Comparison of ENCODE assay signal across 28 mouse cellular contexts in the genomic region with DNA sequence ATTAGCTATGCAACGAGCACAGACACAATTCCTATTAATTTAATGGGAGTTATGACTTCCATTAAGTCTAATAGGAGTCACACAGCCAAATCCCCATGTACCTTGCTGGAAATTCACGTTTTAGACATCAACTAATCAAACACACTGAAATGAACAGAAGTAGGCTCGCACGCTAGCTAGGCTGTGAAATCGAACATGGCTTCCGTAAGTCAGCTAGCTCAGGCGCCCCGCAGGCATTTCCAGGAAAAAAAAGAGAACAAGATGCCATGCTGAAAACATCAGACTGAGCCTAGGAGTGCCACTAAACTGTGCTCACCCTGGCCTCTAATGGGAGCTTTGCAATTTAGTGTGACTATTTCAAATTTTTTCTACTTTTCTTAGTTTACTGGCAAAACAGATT. TPM values are rescaled to one million over a fixed set of nuclear protein-coding genes. Genes with fewer than 3 reads are reported as not detected.
DNase-seq lines count a peak whose midpoint lies in the region; ATAC-seq lines count a peak whose summit lies in the region.
"Had no signal": no experiment of that assay in that cellular context is flagged by ENCODE, and none has a peak within 500 bp of the region (broad histone marks: within the 10 kb centered on the region; RNA-seq: fewer than 3 reads in every experiment).

No protein-coding gene starts in this region.

- no peak overlapping the region for H3K9ac ChIP-seq in forebrain, embryonic 13.5 days
- H3K9ac ChIP-seq in forebrain, embryonic 11.5 days (ENCODE audit: low read length), result no peak overlapping the region
- H3K9ac ChIP-seq in hindbrain, embryonic 14.5 days, result no peak overlapping the region
- no peak overlapping the region for H3K9ac ChIP-seq in hindbrain, embryonic 11.5 days (ENCODE audit: low read depth, low read length)
- no peak overlapping the region for H3K9ac ChIP-seq in neural tube, embryonic 15.5 days (replicated peaks)
- H3K9ac ChIP-seq: heart, embryonic 12.5 days; kidney, embryonic 15.5 days; limb, embryonic 13.5 days; lung, embryonic 15.5 days had no signal

- WGBS in forebrain, embryonic 13.5 days, result 46% methylated on average over 8 of the region's 8 CpGs
- WGBS in forebrain, embryonic 11.5 days, result 69% methylated on average over 8 of the region's 8 CpGs
- 37% methylated on average over 8 of the region's 8 CpGs for WGBS in hindbrain, embryonic 14.5 days
- 75% methylated on average over 8 of the region's 8 CpGs for WGBS in hindbrain, embryonic 11.5 days
- 28% methylated on average over 8 of the region's 8 CpGs for WGBS in neural tube, embryonic 15.5 days

- H3K36me3 ChIP-seq in forebrain, embryonic 13.5 days (ENCODE audit: poor library complexity, severe bottlenecking), result peaks cover 6% of the 10 kb centered on the region; the same call in 1 of the 2 replicates
- H3K36me3 ChIP-seq in forebrain, embryonic 11.5 days (ENCODE audit: control insufficient read depth, insufficient read depth, low read length), result no peaks in the 10 kb centered on the region
- H3K36me3 ChIP-seq in hindbrain, embryonic 14.5 days (replicated peaks; ENCODE audit: control insufficient read depth, insufficient read depth), result no peaks in the 10 kb centered on the region
- no peaks in the 10 kb centered on the region for H3K36me3 ChIP-seq in hindbrain, embryonic 11.5 days (ENCODE audit: control insufficient read depth, insufficient read depth, low read length)
- 0 out of 2 replicates have a peak, but pooled peaks cover 3% of the 10 kb centered on the region for H3K36me3 ChIP-seq in neural tube, embryonic 15.5 days
- H3K36me3 ChIP-seq: G1E had no signal

- no peaks in the 10 kb centered on the region for H3K9me3 ChIP-seq in forebrain, embryonic 13.5 days (replicated peaks)
- no peaks in the 10 kb centered on the region for H3K9me3 ChIP-seq in forebrain, embryonic 11.5 days (ENCODE audit: control insufficient read depth, low read length)
- no peaks in the 10 kb centered on the region for H3K9me3 ChIP-seq in hindbrain, embryonic 14.5 days (ENCODE audit: control insufficient read depth, low read length)
- no peaks in the 10 kb centered on the region for H3K9me3 ChIP-seq in hindbrain, embryonic 11.5 days (ENCODE audit: control insufficient read depth, low read length)
- H3K9me3 ChIP-seq in neural tube, embryonic 15.5 days (replicated peaks), result no peaks in the 10 kb centered on the region
- H3K9me3 ChIP-seq: heart, embryonic 12.5 days; kidney, embryonic 15.5 days; limb, embryonic 13.5 days; lung, embryonic 15.5 days had no signal

- no peak overlapping the region for H3K4me2 ChIP-seq in forebrain, embryonic 13.5 days
- H3K4me2 ChIP-seq in forebrain, embryonic 11.5 days (ENCODE audit: low read depth, low read length, severe bottlenecking), result no peak overlapping the region
- peak overlapping the region; percentile 21; the same call in 1 of the 2 replicates for H3K4me2 ChIP-seq in hindbrain, embryonic 14.5 days (replicated peaks)
- no peak overlapping the region for H3K4me2 ChIP-seq in hindbrain, embryonic 11.5 days (replicated peaks; ENCODE audit: low read depth, low read length)
- peak overlapping the region; percentile 4; the same call in 1 of the 2 replicates for H3K4me2 ChIP-seq in neural tube, embryonic 15.5 days
- H3K4me2 ChIP-seq: heart, embryonic 12.5 days; kidney, embryonic 15.5 days; limb, embryonic 13.5 days; liver, embryonic 11.5 days; lung, embryonic 15.5 days; midbrain, embryonic 11.5 days had no signal

- DNase-seq in forebrain, embryonic 11.5 days (ENCODE audit: low spot score), result no peak
- peak; percentile 55 for DNase-seq in hindbrain, embryonic 14.5 days (ENCODE audit: low spot score)
- DNase-seq in hindbrain, embryonic 11.5 days (ENCODE audit: low spot score), result no peak
- DNase-seq in retina, postnatal 1 day, result peak; percentile 48
- DNase-seq in retina, embryonic 14.5 days (ENCODE audit: low spot score), result no peak
- DNase-seq: adrenal gland, postnatal 10 days; cerebellum, adult 11 months; cerebellum, adult 9-10 months; embryo, embryonic 11 days; gastrocnemius, adult 2 months; gastrocnemius, postnatal 36 days; heart, adult 18-20 months; kidney, adult 18-20 months; kidney, postnatal 25 days; thymus, adult 2 months; thymus, postnatal 36 days had no signal

- H3K27me3 ChIP-seq in forebrain, embryonic 13.5 days, result no peaks in the 10 kb centered on the region
- H3K27me3 ChIP-seq in forebrain, embryonic 11.5 days (ENCODE audit: control insufficient read depth, insufficient read depth, low read length), result no peaks in the 10 kb centered on the region
- H3K27me3 ChIP-seq in hindbrain, embryonic 14.5 days (ENCODE audit: control insufficient read depth, insufficient read depth, low read length), result no peaks in the 10 kb centered on the region
- H3K27me3 ChIP-seq in hindbrain, embryonic 11.5 days (ENCODE audit: control insufficient read depth, insufficient read depth, low read length), result no peaks in the 10 kb centered on the region
- no peaks in the 10 kb centered on the region for H3K27me3 ChIP-seq in neural tube, embryonic 15.5 days (replicated peaks)
- H3K27me3 ChIP-seq: heart, embryonic 12.5 days; kidney, embryonic 15.5 days; limb, embryonic 13.5 days; lung, embryonic 15.5 days had no signal

- 0 out of 2 replicates have a peak, but pooled peaks have one; percentile 19 for ATAC-seq in forebrain, embryonic 13.5 days
- ATAC-seq in forebrain, embryonic 11.5 days (replicated peaks; ENCODE audit: low FRiP score), result no peak
- no peak for ATAC-seq in hindbrain, embryonic 14.5 days (ENCODE audit: low FRiP score)
- no peak for ATAC-seq in hindbrain, embryonic 11.5 days (ENCODE audit: low FRiP score)
- no peak; the same call in 1 of the 2 replicates for ATAC-seq in neural tube, embryonic 15.5 days (ENCODE audit: low FRiP score)
- no peak for ATAC-seq in frontal cortex, adult (ENCODE audit: low TSS enrichment)

- peaks cover 40% of the 10 kb centered on the region for H3K4me1 ChIP-seq in forebrain, embryonic 13.5 days
- H3K4me1 ChIP-seq in forebrain, embryonic 11.5 days (replicated peaks; ENCODE audit: control insufficient read depth, insufficient read depth, low read length), result peaks cover 18% of the 10 kb centered on the region; the same call in 1 of the 2 replicates
- peaks cover 31% of the 10 kb centered on the region for H3K4me1 ChIP-seq in hindbrain, embryonic 14.5 days (replicated peaks; ENCODE audit: control insufficient read depth, insufficient read depth, low read length)
- 0 out of 2 replicates have a peak, but pooled peaks cover 5% of the 10 kb centered on the region for H3K4me1 ChIP-seq in hindbrain, embryonic 11.5 days (replicated peaks; ENCODE audit: control insufficient read depth, insufficient read depth, low read length)
- H3K4me1 ChIP-seq in neural tube, embryonic 15.5 days, result peaks cover 39% of the 10 kb centered on the region

- no peak overlapping the region for H3K4me3 ChIP-seq in forebrain, embryonic 13.5 days
- H3K4me3 ChIP-seq in forebrain, embryonic 11.5 days (ENCODE audit: low read depth, low read length), result no peak overlapping the region
- no peak overlapping the region for H3K4me3 ChIP-seq in hindbrain, embryonic 14.5 days (replicated peaks; ENCODE audit: low read length)
- no peak overlapping the region for H3K4me3 ChIP-seq in hindbrain, embryonic 11.5 days (ENCODE audit: low read depth, low read length)
- no peak overlapping the region for H3K4me3 ChIP-seq in neural tube, embryonic 15.5 days (replicated peaks)
- H3K4me3 ChIP-seq: erythroblast, embryonic 14.5 days; gastrocnemius, adult 2 months; heart, embryonic 12.5 days; kidney, embryonic 15.5 days; left cerebral cortex, adult 2 months; limb, embryonic 13.5 days; lung, embryonic 15.5 days had no signal

- no peak overlapping the region for H3K27ac ChIP-seq in forebrain, embryonic 13.5 days
- no peak overlapping the region for H3K27ac ChIP-seq in forebrain, embryonic 11.5 days (ENCODE audit: low read depth, low read length)
- H3K27ac ChIP-seq in hindbrain, embryonic 14.5 days, result peak overlapping the region; percentile 43; the same call in 1 of the 2 replicates
- H3K27ac ChIP-seq in hindbrain, embryonic 11.5 days (ENCODE audit: low read depth, low read length), result no peak overlapping the region
- no peak overlapping the region for H3K27ac ChIP-seq in neural tube, embryonic 15.5 days (replicated peaks)
- H3K27ac ChIP-seq: gastrocnemius, adult 2 months; kidney, embryonic 15.5 days; left cerebral cortex, adult 2 months; limb, embryonic 13.5 days; lung, embryonic 15.5 days had no signal

RNA-seq across cellular contexts. Expression of gene Adgrl2, which starts 40.6 kb away (rescaled TPM):
- polyA plus RNA-seq in forebrain, embryonic 13.5 days (2015; fragmentation: Nextera tagmentation; extraction: Ambion mirVana), result 70.1 and 76.1 TPM in 2 replicates
- 112 and 116 TPM in 2 replicates for polyA plus RNA-seq in forebrain, embryonic 11.5 days (2014; fragmentation: Nextera tagmentation; extraction: Ambion mirVana)
- polyA plus RNA-seq in hindbrain, embryonic 14.5 days (2014; fragmentation: Nextera tagmentation; extraction: Ambion mirVana), result 166 and 171 TPM in 2 replicates
- 77.5 and 80.7 TPM in 2 replicates for polyA plus RNA-seq in hindbrain, embryonic 11.5 days (2014; fragmentation: Nextera tagmentation; extraction: Ambion mirVana)
- polyA plus RNA-seq in neural tube, embryonic 15.5 days (2015; fragmentation: Nextera tagmentation; extraction: Ambion mirVana), result 136 and 171 TPM in 2 replicates
- polyA plus RNA-seq: G1E had no signal

Comparison
In these comparisons a context has a peak if more than half of its experiments do, and no peak if none do; other contexts are left out.
1. H3K4me2 ChIP-seq: peak in hindbrain, embryonic 14.5 days (single experiment) and neural tube, embryonic 15.5 days (single experiment); none in forebrain, embryonic 13.5 days (single experiment), forebrain, embryonic 11.5 days (single experiment) and hindbrain, embryonic 11.5 days (single experiment).
2. DNase-seq: peak in hindbrain, embryonic 14.5 days (single experiment) and retina, postnatal 1 day (single experiment); none in forebrain, embryonic 11.5 days (single experiment), hindbrain, embryonic 11.5 days (single experiment) and retina, embryonic 14.5 days (single experiment).